Mouse (Mus musculus): ENCODE data around the gene Chrna4.

Chrna4 gene

GRCm38 (mm10) chr2:181043437-181043836 lies at the start of gene Chrna4:
Chrna4 (minus strand) TSS chr2:181043546.
- peak; percentile 42 for DNase-seq (ENCODE audit: low spot score)

GRCm38 (mm10) chr2:181090123-181090522 lies 46.8 kb upstream of the Chrna4 start:
- DNase-seq (ENCODE audit: low spot score), result no peak

GRCm38 (mm10) chr2:181084997-181085396 lies 41.7 kb upstream of the Chrna4 start:
- no peak for DNase-seq (ENCODE audit: low spot score)

GRCm38 (mm10) chr2:181083945-181084344 lies 40.6 kb upstream of the Chrna4 start:
- DNase-seq (ENCODE audit: low spot score), result no peak

GRCm38 (mm10) chr2:181080886-181081285 lies 37.5 kb upstream of the Chrna4 start:
- DNase-seq (ENCODE audit: low spot score), result no peak

- no peak for DNase-seq (ENCODE audit: low spot score)
These were observed 36.2 kb upstream of the Chrna4 start for GRCm38 (mm10) chr2:181079518-181079917.

GRCm38 (mm10) chr2:181078908-181079307 lies 35.6 kb upstream of the Chrna4 start:
- DNase-seq (ENCODE audit: low spot score), result no peak

GRCm38 (mm10) chr2:181075501-181075900 lies 32.2 kb upstream of the Chrna4 start:
- no peak for DNase-seq (ENCODE audit: low spot score)

- DNase-seq (ENCODE audit: low spot score), result no peak
These were observed 29.0 kb upstream of the Chrna4 start for GRCm38 (mm10) chr2:181072403-181072714.

GRCm38 (mm10) chr2:181071706-181072402 lies 28.5 kb upstream of the Chrna4 start:
- DNase-seq (ENCODE audit: low spot score), result peak; percentile 29

GRCm38 (mm10) chr2:181070136-181070535 lies 26.8 kb upstream of the Chrna4 start:
- no peak for DNase-seq (ENCODE audit: low spot score)

- no peak for DNase-seq (ENCODE audit: low spot score)
These were observed 25.2 kb upstream of the Chrna4 start for GRCm38 (mm10) chr2:181068499-181068898.

- DNase-seq (ENCODE audit: low spot score), result no peak
These were observed 22.5 kb upstream of the Chrna4 start for GRCm38 (mm10) chr2:181065827-181066226.

- no peak for DNase-seq (ENCODE audit: low spot score)
These were observed 16.8 kb upstream of the Chrna4 start for GRCm38 (mm10) chr2:181060127-181060526.

GRCm38 (mm10) chr2:181058193-181058592 lies 14.8 kb upstream of the Chrna4 start:
- no peak for DNase-seq (ENCODE audit: low spot score)

- DNase-seq (ENCODE audit: low spot score), result no peak
These were observed 14.0 kb upstream of the Chrna4 start for GRCm38 (mm10) chr2:181057341-181057740.

- no peak for DNase-seq (ENCODE audit: low spot score)
These were observed 8.8 kb upstream of the Chrna4 start for GRCm38 (mm10) chr2:181052171-181052570.

GRCm38 (mm10) chr2:181048986-181049385 lies 5.6 kb upstream of the Chrna4 start:
- DNase-seq (ENCODE audit: low spot score), result no peak

- DNase-seq (ENCODE audit: low spot score), result no peak
These were observed 5.1 kb upstream of the Chrna4 start for GRCm38 (mm10) chr2:181048252-181048945.

GRCm38 (mm10) chr2:181044001-181044400 lies 655 bp upstream of the Chrna4 start:
- DNase-seq (ENCODE audit: low spot score), result no peak

GRCm38 (mm10) chr2:181042376-181042775 lies 970 bp downstream of the Chrna4 start:
- DNase-seq (ENCODE audit: low spot score), result peak; percentile 23

- DNase-seq (ENCODE audit: low spot score), result no peak
These were observed 1.4 kb downstream of the Chrna4 start for GRCm38 (mm10) chr2:181041941-181042340.

GRCm38 (mm10) chr2:181039356-181039680 lies 4.0 kb downstream of the Chrna4 start:
- DNase-seq (ENCODE audit: low spot score), result no peak
